12 mouse cellular contexts compared by ENCODE assay signal in the genomic region with DNA sequence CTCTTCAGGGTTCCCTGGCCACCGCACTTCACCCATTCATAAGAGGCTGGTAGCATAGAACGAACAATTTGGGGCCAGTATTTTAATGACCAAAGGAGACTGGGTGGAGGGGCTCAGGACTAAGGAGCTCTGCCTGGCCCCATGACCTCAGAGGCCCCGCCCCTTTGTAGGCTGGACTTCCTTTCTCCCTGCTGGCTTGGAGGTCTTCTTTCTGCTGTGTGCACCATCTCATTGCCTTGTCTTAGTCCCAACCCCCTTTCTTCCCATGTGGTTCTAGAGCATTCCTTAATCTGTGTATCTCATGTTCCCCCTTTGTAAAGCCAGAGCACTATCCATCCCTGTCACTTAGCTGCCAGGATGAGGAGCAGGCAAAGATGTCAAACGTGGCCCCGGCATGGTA. TPM values are rescaled to one million over a fixed set of nuclear protein-coding genes. Genes with fewer than 3 reads are reported as not detected.
DNase-seq lines count a peak whose midpoint lies in the region; ATAC-seq lines count a peak whose summit lies in the region.
"Had no signal": no experiment of that assay in that cellular context is flagged by ENCODE, and none has a peak within 500 bp of the region (broad histone marks: within the 10 kb centered on the region; RNA-seq: fewer than 3 reads in every experiment).

No protein-coding gene starts in this region.

- peaks cover 89% of the 10 kb centered on the region for H3K4me1 ChIP-seq in heart, embryonic 13.5 days
- H3K4me1 ChIP-seq in megakaryocyte, embryonic 14.5 days, result peaks cover 97% of the 10 kb centered on the region
- H3K4me1 ChIP-seq in embryonic facial prominence, embryonic 15.5 days, result peaks cover 81% of the 10 kb centered on the region

- H3K27ac ChIP-seq in heart, embryonic 13.5 days (replicated peaks), result peak overlapping the region; percentile 58
- H3K27ac ChIP-seq in embryonic facial prominence, embryonic 15.5 days (replicated peaks), result peak overlapping the region; percentile 86
- peak overlapping the region; percentile 85 for H3K27ac ChIP-seq in macrophage
- H3K27ac ChIP-seq: hindbrain, postnatal 0 days had no signal

- no peaks in the 10 kb centered on the region for H3K27me3 ChIP-seq in heart, embryonic 13.5 days (replicated peaks)
- peaks cover 5% of the 10 kb centered on the region for H3K27me3 ChIP-seq in megakaryocyte, embryonic 14.5 days (replicated peaks)
- no peaks in the 10 kb centered on the region for H3K27me3 ChIP-seq in embryonic facial prominence, embryonic 15.5 days

- H3K9me3 ChIP-seq in heart, embryonic 13.5 days, result no peaks in the 10 kb centered on the region
- no peaks in the 10 kb centered on the region for H3K9me3 ChIP-seq in megakaryocyte, embryonic 14.5 days
- no peaks in the 10 kb centered on the region for H3K9me3 ChIP-seq in embryonic facial prominence, embryonic 15.5 days (replicated peaks)

- H3K4me2 ChIP-seq in heart, embryonic 13.5 days, result no peak overlapping the region
- H3K4me2 ChIP-seq in embryonic facial prominence, embryonic 15.5 days (replicated peaks), result no peak overlapping the region

- H3K9ac ChIP-seq in heart, embryonic 13.5 days, result no peak overlapping the region
- H3K9ac ChIP-seq in embryonic facial prominence, embryonic 15.5 days, result no peak overlapping the region

- 70% methylated on average over 5 of the region's 5 CpGs for WGBS in heart, embryonic 13.5 days
- WGBS in embryonic facial prominence, embryonic 15.5 days, result 80% methylated on average over 5 of the region's 5 CpGs
- 69% methylated on average over 5 of the region's 5 CpGs for WGBS in macrophage (ENCODE audit: missing documents)

- DNase-seq in heart, postnatal 14 days, result no peak
- DNase-seq in gastrocnemius, postnatal 4 days (ENCODE audit: low spot score in 2 of 2), result no peak
- no peak for DNase-seq in cerebellum, postnatal 36 days

- H3K36me3 ChIP-seq in heart, embryonic 13.5 days, result no peaks in the 10 kb centered on the region
- H3K36me3 ChIP-seq in megakaryocyte, embryonic 14.5 days (replicated peaks; ENCODE audit: low read length), result peaks cover 70% of the 10 kb centered on the region
- no peaks in the 10 kb centered on the region for H3K36me3 ChIP-seq in embryonic facial prominence, embryonic 15.5 days
- no peaks in the 10 kb centered on the region for H3K36me3 ChIP-seq in macrophage (ENCODE audit: inconsistent target)

- H3K79me2 ChIP-seq in macrophage (ENCODE audit: inconsistent target), result peaks cover 93% of the 10 kb centered on the region

- intact Hi-C loops in heart, postnatal 14 days (cut with DNase I), result loop anchor here (2.0 kb wide), 1 partner anchor 15 kb away; no protein-coding TSS in a partner anchor

- H3K4me3 ChIP-seq in heart, embryonic 13.5 days, result no peak overlapping the region
- peak overlapping the region; percentile 65 for H3K4me3 ChIP-seq in megakaryocyte, embryonic 14.5 days (replicated peaks)
- no peak overlapping the region for H3K4me3 ChIP-seq in embryonic facial prominence, embryonic 15.5 days (replicated peaks)
- H3K4me3 ChIP-seq in macrophage (ENCODE audit: inconsistent target), result no peak overlapping the region

- no peak for ATAC-seq in heart, embryonic 13.5 days (ENCODE audit: extremely low read depth, insufficient number of reproducible peaks, low FRiP score, low TSS enrichment)
- ATAC-seq in megakaryocyte, adult 5-6 weeks (ENCODE audit: poor library complexity, severe bottlenecking), result no peak
- no peak for ATAC-seq in embryonic facial prominence, embryonic 15.5 days (ENCODE audit: insufficient number of reproducible peaks, low FRiP score, low TSS enrichment, low read depth)
- ATAC-seq: hindbrain, postnatal 0 days had no signal

RNA-seq across cellular contexts. Expression of gene Ggta1, which starts 16.7 kb away (rescaled TPM):
- polyA plus RNA-seq in heart, embryonic 13.5 days (2015; fragmentation: Nextera tagmentation; extraction: Ambion mirVana), result 30.9 and 32.5 TPM in 2 replicates
- 10 to 100 TPM; 25.1 to 26.3 TPM for total RNA-seq in heart, postnatal 14 days (2021)
- polyA plus RNA-seq in megakaryocyte, embryonic 14.5 days (2012; ENCODE audit: insufficient read depth, low replicate concordance), result 1.9 and 6.5 TPM in 2 replicates
- total RNA-seq in megakaryocyte, adult 5-6 weeks (2015), result 41.7 and 51.1 TPM in 2 replicates
- total RNA-seq in megakaryocyte, adult 5-6 weeks (2017), result 68.3 and 71.2 TPM in 2 replicates
- 33.5 and 38.3 TPM in 2 replicates for polyA plus RNA-seq in embryonic facial prominence, embryonic 15.5 days (2015; fragmentation: Nextera tagmentation; extraction: Ambion mirVana)
- total RNA-seq in macrophage (2018; cell fraction: chromatin; rRNA removed), result 100 to 1,000 TPM in 6 of 26 experiments, 10 to 100 TPM in 19, 1 to 10 TPM in 1; 9.2 to 143 (median 58.4) TPM
- 100 to 1,000 TPM in 11 of 26 experiments, 10 to 100 TPM in 15; 40.1 to 135 (median 81.6) TPM for total RNA-seq in macrophage (2018; cell fraction: cytosol; rRNA removed)
- 100 to 1,000 TPM in 11 of 26 experiments, 10 to 100 TPM in 15; 38.3 to 241 (median 91.4) TPM for total RNA-seq in macrophage (2018; cell fraction: nucleus; rRNA removed)
- polyA plus RNA-seq in macrophage (2018), result 86.0 to 211 TPM (median 135 TPM) in 3 replicates
- 10 to 100 TPM; 21.0 to 25.4 TPM for total RNA-seq in gastrocnemius, postnatal 4 days (2021)

RNA-seq across cellular contexts. Expression of gene 4930402F06Rik, which starts 49.3 kb away (rescaled TPM):
- polyA plus RNA-seq in heart, embryonic 13.5 days (2015; fragmentation: Nextera tagmentation; extraction: Ambion mirVana), result not detected in 2 replicates
- not detected for total RNA-seq in heart, postnatal 14 days (2021)
- polyA plus RNA-seq in megakaryocyte, embryonic 14.5 days (2012; ENCODE audit: insufficient read depth, low replicate concordance), result not detected in 2 replicates
- not detected in 2 replicates for total RNA-seq in megakaryocyte, adult 5-6 weeks (2015)
- total RNA-seq in megakaryocyte, adult 5-6 weeks (2017), result not detected in 2 replicates
- not detected in 2 replicates for polyA plus RNA-seq in embryonic facial prominence, embryonic 15.5 days (2015; fragmentation: Nextera tagmentation; extraction: Ambion mirVana)
- total RNA-seq in macrophage (2018; cell fraction: chromatin; rRNA removed), result not detected
- not detected for total RNA-seq in macrophage (2018; cell fraction: cytosol; rRNA removed)
- not detected for total RNA-seq in macrophage (2018; cell fraction: nucleus; rRNA removed)
- polyA plus RNA-seq in macrophage (2018), result not detected in 3 replicates
- total RNA-seq in gastrocnemius, postnatal 4 days (2021), result not detected
- total RNA-seq: adrenal gland, postnatal 4 days; hindbrain, postnatal 0 days; MEL had no signal
- polyA plus RNA-seq: cortical plate, adult 2 months; hindbrain, postnatal 0 days had no signal
